Mouse (Mus musculus) brain, embryonic 14.5 days (tissue): ENCODE measurements around the gene Prr19.

Experiments
- CTCF ChIP-seq: fragments of 200-500 bp; IDR thresholded peaks from 2 replicates; pipeline ENCODE4 v1.5.1; 2012; ENCODE audit warnings: inconsistent platforms, mild to moderate bottlenecking, moderate library complexity, borderline replicate concordance; ENCODE audit not compliant: insufficient read depth, insufficient read length; ENCODE audit errors: extremely low read depth
- POLR2A ChIP-seq: fragments of 200-500 bp; IDR thresholded peaks from 2 replicates; pipeline ENCODE4 v1.6.1; 2012; ENCODE audit warnings: mild to moderate bottlenecking, inconsistent platforms, borderline replicate concordance; ENCODE audit not compliant: poor library complexity, insufficient read depth, insufficient read length, severe bottlenecking; ENCODE audit errors: extremely low read depth

GRCm38 (mm10) chr7:25315306-25316041 lies 14.3 kb downstream of the Prr19 start:
- TF ChIP-seq POLR2A = no peak
- no peak for TF ChIP-seq CTCF
